Mouse (Mus musculus) gastrocnemius, postnatal 25 days (tissue): ENCODE results near the gene Gm21976. TPM values are rescaled to one million over a fixed set of nuclear protein-coding genes. Genes with fewer than 3 reads are reported as not detected.

ENCODE experiments used
- DNase-seq: peaks from one replicate; pipeline ENCODE4 v3.0.0; 2022
- long read RNA-seq, 2 experiments: library from polyadenylated mRNA; stranded (forward); transcript quantifications; one replicate each; pipeline ENCODE4 v2.0.0; 2021
- total RNA-seq, 2 experiments: library from RNA; stranded (reverse); gene quantifications; 1 replicate in 1 of 2; 2 replicates in 1 of 2; pipeline ENCODE4 v1.2.3; 2021

Gene Gm21976
- not detected for total RNA-seq
- long read RNA-seq, experiment 1, result 0 reads
- long read RNA-seq, experiment 2, result 0 reads

DNA sequence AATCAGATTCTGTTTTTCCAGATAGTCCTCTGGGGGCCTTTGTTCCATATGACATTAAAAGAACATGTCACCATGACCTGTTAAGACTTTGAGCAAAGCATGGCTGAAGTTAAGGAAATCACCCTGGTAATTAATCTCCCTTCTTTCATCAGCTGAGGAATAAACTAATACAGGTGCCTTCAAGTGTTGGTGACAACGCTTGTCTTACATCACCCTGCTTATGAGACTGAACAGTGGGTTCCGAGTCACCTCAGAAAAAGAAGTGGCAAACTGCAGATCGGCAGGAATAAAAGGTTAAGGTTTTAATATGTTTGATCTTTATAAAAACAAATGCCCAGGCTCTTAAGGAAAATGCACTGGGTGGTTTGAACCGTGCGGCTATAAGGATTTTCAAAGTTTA, at the start of gene Gm21976:
TSS of gene Gm21976 (plus strand) at position 202 of the 400 bp plus-strand sequence.
- no peak for DNase-seq

DNA sequence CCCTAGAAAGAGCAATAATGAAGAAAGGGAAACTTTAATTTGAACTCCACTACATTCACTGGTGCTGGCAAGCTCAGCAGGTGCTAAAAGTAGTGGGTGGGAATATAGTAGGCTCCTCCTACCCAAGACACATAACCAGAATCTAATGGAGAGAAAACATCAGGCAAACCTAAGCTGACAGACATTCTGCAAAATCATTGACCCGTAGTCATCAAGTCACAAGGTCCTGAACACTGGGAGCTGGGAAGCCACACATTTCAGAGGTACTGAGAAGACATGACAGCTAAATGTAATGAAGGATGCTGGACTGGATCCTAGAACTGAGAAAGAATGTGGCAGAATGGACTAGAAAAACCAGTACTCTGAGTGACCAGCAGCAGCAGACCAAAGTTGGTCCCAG, 49.2 kb upstream of the Gm21976 start:
- no peak for DNase-seq

DNA sequence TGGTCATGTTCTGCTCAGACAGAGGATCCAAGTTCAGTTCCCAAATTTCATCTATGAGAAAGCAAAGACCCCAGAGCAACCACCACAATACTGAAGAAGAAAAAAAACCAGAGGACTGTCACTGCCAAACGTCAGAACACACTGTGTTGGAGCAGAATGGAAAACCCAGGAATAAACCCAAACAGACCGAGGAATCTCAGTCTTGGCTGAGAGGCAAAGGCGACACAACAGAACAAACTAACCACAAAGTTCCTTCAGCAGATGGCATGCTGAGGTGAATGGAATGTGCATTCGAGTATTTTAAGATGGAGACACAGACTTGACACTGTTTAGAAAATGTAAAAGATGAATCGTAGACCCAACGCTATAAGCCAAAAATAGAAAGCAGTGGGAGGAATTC, 44.2 kb upstream of the Gm21976 start:
- DNase-seq, result no peak

DNA sequence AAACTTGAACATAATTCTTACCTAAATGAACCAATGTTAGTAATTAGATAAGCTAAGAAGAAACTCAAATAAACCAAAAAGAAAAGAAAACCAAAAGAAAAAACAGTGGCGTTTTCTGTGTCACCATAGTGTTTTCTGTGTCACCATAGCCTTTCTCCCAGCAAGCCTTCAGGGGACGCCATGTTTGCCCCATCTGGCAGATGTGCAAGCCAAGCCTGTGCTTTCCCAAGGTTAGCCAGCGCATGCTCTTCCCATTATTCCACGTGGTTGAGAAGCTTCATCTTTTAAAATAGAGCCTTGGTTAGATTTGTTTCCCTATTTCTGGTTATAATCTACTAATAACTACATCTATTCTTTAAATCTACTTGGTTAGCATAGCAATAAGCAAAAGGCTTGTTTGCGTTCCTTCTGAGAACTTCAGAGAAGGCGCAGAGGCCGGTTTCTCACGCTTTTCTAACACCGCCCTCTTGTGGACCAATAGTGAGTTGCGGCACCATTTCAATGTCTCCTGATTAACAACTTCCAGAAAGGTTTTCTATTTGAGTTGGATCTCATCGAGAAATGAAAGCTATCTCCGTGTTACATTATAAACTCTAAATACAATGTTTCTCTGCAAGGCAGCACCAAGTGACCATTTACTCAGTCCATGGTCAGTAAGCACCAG, 39.6 kb upstream of the Gm21976 start:
- DNase-seq, result peak; percentile 22

GRCm38 (mm10) chr13:98241531-98242282, 38.0 kb upstream of the Gm21976 start:
- no peak for DNase-seq

GRCm38 (mm10) chr13:98244571-98245350, 34.9 kb upstream of the Gm21976 start:
- no peak for DNase-seq

GRCm38 (mm10) chr13:98245386-98245785, 34.3 kb upstream of the Gm21976 start:
- no peak for DNase-seq

DNA sequence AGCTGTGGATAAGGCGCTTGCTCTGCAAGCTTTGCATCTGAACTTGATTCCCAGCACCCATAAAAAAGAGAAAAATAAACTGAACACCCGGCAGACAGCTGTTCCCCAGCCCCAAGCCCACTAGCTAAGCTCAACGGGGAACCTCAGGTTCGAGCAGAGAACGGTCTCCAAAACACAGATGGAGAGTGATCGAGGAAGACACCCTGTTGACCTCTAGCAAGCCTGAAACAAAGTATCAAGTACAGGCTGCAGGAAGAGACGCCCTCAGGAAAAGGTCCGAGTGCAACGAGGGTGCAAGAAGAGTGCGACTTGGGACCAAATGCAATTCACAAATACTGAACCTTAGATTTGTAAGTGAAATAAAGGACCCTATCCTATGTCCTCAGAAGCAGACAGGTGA, 30.1 kb upstream of the Gm21976 start:
- DNase-seq, result no peak

GRCm38 (mm10) chr13:98254921-98255320, 24.8 kb upstream of the Gm21976 start:
- DNase-seq, result no peak

DNA sequence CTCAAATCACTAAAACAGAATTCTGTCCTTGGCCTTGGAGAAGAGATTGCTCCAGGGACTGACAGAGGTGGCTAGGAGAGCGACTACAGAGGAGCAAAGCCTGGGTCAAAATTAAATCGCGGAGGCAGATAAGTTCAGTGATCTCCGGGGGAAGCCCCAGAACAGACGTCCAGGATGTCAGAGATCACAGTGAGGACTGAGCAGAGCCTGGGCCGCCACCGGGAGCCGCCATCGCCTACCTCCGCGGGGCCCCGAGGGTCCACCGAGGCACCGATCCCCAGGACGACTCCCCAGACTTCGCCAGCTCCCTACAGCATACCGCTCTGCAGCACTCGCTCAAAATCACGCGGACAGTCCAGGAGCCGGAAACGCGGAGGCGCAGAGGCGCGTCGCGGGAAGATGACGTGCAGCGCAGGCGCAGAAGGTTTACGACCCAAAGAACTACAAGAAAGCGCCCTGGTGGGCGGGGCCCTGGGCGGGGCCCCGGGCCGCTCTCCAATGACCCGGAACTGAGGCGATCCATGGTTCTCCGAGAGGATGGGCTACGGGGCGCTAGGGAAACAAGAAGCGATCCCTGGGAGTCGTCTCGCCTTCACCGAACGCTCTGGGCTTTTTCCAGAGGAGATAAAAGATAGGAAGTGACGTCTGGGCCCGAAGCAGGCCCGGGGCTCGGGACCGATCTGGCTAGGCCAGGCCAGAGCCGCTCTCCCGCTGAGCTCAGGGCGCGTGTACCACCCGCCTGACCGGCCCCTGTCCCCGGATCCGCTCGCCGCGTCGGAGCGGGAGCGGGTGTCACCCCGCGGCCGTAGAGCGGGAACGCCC, 16.8 kb upstream of the Gm21976 start, which contains the start of the genes Utp15 and Ankra2:
TSS of gene Utp15 (minus strand) at position 406 of the 822 bp plus-strand sequence.
TSS of gene Ankra2 (plus strand) at position 439 of the 822 bp plus-strand sequence.
- DNase-seq, result peak; percentile 97

DNA sequence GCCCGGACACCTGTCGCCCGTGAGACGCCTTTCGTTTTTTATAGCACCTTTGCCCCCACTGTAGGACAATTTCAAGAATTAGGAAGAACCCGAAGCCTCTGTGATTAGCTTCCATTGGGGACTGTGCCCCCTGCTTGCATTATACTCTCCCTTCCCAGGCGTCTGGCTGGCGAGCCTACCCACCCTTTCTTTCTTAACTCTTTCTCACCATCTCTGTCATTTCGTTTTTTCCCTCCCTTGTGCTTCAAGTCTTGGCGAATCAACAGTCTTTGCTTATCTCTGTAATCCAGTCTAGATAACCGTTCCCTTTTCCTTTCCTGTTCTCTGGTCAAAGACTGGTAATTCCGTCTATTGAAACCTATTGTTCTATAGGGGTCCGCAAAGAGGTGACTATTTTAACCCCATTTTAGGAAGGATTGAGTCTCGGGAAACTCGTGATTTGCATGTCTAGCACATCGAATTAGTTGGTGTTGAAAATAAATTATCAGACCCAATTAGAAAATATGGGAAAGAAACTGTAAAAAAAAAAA, 16.2 kb upstream of the Gm21976 start:
- DNase-seq, result no peak

GRCm38 (mm10) chr13:98264111-98264510, 15.6 kb upstream of the Gm21976 start:
- no peak for DNase-seq

DNA sequence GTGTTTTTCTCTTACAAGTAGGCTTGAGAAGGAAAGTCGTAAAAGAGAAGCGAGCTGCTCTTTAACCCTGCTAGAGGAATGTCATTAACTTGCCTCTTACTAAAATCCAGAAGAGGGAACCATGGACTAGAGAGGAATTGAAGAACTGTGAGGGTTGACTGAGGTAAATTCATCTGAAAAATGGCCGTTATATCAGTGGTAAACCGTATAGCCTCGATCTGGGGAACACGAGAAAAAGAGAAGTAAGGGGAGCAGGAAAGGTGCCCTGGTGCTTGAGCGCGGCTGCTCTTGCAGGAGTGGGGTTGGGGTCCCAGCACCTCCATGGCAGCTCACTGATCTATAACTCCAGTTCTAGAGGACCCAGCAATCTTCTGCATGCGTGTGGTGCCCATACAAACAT, 5.7 kb upstream of the Gm21976 start:
- DNase-seq, result no peak

DNA sequence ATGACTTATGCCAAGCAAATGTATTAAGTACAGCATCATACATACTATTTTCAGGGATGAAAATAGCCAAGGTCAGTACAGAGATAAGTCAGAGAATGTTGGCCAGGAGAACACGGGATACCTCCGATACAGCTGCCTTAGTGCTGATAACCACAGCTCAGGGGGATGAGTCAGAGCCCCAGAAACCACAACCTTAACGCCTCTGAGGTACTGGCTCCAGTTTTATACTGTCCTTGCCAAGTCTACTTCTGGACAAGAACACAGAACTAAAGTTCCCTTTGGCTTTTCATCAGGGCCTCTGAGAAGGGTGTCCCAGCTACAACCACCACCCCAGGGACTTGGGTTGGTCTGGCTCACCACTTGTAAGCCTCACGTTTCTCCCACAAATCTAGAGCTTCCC, 4.0 kb upstream of the Gm21976 start:
- no peak for DNase-seq

DNA sequence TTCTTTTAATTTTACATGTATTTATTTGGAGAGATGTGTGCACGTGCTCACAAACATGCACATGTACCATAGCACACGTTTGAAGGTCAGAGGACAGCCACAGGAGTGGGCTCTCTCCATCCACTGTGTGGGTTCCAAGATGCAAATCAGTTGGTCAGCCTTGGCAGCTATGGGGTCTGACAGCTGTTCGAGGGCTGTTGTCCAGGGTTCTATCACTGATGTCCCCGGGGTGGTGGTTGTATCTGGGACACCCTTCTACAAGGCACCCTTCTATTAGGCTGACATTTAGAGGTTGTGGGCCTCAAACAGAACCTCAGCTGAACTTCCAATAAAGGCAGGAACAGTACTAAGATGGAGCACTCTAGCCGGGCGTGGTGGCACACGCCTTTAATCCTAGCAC, 3.4 kb upstream of the Gm21976 start:
- DNase-seq, result no peak

- no peak for DNase-seq
Observed at GRCm38 (mm10) chr13:98277501-98277900, 2.2 kb upstream of the Gm21976 start.

- no peak for DNase-seq
Observed at GRCm38 (mm10) chr13:98280990-98281650, 1.4 kb downstream of the Gm21976 start.

DNA sequence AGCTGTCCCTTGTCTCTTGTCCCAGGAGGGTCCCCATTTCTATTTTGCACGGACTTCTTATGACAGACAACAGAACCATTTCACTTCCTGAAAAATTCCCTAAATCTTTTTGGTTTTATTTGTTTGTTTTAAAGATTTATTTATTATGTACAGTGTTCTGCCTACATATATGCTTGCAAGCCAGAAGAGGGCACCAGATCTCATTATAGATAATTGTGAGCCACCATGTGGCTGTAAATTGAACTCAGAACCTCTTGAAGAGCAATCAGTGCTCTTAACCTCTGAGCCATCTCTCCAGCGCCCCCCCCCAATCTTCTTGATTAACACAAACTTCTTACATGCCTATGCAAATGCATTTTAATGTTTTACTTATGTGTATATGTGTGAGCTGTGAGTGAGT, 11.0 kb downstream of the Gm21976 start:
- no peak for DNase-seq

GRCm38 (mm10) chr13:98291712-98292111, 12.0 kb downstream of the Gm21976 start:
- DNase-seq, result no peak

GRCm38 (mm10) chr13:98296072-98296471, 16.4 kb downstream of the Gm21976 start:
- no peak for DNase-seq

- no peak for DNase-seq
Observed at GRCm38 (mm10) chr13:98297883-98298482, 18.3 kb downstream of the Gm21976 start.
